Mouse (Mus musculus) adrenal gland, postnatal 25 days (tissue): ENCODE results near the gene Tmem51. TPM values are rescaled to one million over a fixed set of nuclear protein-coding genes. Genes with fewer than 3 reads are reported as not detected.
A peak's percentile ranks its signal among the peaks of the same experiment; 100 is the strongest.
"Not testable (repeated sequence)": the region's sequence is repeated elsewhere in the genome, so short reads cannot be mapped to it uniquely, and the experiment has no call there.

Experiments used
- DNase-seq: peaks from one replicate; pipeline ENCODE4 v3.0.0; 2021; ENCODE audit warnings: mixed read lengths
- total RNA-seq: library from RNA; stranded (reverse); gene quantifications from 2 replicates; pipeline ENCODE4 v1.2.3, GENCODE M21; 2021

The Tmem51 gene
- total RNA-seq, 1 experiment from 2014 or later = 5.2 TPM

DNA sequence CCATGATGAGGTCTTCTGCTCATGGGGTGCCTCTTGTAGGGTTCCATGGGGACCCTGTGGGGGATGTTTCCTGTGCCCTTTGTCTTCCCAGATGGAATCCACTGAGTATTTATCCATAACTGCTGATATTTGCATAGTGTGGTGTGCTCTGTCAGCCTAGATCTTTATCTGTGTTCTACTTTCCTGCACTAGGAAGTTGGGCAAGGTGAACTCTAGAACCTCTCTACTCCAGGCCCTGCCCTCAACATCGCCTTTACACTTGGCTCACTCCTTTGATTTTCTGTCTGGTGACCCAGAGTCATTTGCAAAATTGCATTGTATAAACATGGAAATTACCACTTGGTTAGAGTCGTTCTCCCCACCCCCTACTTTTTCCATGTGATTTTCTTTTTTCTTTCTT is 59.6 kb downstream of the Tmem51 start:
- no peak for DNase-seq

DNA sequence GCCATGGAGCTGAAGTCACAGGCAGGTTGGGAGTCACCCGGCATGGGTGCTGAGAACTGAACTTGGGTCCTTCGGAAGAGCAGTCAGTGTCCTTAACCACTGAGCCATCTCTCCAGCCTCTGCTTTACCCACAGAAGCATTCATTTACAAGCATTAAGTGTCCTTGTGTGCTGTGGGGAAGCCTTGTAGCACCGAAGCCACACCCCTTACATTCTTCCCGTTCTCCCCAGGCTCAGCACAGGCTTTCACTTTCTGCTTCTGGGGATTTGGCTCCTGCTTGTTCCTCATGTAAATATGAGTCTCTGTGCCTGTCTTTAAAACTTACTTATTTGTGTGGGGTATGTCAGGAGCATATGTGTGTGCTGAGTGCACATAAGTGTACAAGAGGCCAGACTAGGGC is 60.9 kb downstream of the Tmem51 start:
- no peak for DNase-seq

DNA sequence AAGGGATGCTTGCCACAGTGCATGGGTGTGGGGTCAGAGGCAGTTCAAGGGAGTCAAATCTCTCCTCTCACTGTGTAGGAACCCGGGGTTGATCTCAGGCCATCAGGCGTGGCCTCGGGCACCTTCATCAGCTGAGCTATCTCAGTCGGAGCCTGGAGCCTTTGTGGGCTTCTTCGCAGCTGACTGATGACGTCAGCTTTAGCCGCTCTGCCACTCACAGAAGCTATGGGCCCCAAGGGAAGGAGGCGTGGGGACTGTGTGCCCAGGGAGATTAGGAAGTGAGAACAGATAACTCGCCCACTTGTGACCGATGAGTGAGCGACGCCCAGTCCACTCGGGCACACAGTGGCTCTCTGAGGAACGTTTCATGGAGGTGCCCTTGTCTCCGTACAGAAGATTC is 66.4 kb downstream of the Tmem51 start:
- DNase-seq = no peak

DNA sequence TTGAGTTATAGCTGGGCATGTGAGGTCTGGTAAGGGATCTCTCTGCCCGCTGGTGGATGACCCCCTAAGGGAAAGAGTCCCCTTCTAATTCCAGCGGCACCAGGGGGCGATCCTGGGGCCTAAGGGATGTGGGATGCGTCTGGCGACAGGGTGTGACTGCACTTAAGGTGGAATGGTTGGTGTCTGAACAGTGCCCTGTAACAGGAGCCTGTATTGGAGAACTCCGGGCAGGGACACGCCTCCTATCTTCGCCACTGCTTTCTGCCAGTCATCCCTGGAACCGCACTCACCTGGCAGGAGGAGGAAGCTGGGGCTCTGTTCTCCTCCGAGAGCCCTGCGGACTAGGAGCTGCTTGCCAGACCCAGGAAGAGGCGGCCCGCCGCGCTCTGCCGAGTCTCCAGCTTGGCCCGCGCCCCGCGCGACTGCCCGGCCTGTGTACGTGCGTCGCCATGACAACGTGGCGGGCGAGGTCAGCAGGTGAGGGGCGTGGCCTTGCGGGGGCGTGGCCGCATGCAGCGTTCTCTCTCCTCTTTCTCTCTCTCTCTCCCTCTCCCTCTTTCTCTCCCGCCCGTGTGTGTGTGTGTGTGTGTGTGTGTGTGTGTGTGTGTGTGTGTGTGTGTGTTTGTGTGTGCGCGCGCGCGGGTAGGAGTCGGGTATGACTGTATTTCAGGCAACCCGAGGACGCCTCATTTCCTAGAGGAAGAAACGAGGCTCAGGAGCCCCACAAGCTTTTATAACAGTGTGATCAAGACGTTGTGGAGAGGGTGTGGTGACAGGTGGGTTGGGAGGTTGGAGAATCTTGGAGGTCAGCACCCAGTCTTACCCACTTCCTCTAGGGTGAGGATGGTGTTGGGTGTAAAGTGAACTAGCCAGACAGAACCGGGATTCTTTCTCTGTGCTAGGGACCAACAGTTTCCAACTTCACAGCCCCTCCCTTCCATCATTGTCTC is 69.2 kb downstream of the Tmem51 start, which contains the start of gene Fhad1:
TSS of gene Fhad1 (minus strand) at position 424 of the 950 bp plus-strand sequence.
- DNase-seq = peak; percentile 74

DNA sequence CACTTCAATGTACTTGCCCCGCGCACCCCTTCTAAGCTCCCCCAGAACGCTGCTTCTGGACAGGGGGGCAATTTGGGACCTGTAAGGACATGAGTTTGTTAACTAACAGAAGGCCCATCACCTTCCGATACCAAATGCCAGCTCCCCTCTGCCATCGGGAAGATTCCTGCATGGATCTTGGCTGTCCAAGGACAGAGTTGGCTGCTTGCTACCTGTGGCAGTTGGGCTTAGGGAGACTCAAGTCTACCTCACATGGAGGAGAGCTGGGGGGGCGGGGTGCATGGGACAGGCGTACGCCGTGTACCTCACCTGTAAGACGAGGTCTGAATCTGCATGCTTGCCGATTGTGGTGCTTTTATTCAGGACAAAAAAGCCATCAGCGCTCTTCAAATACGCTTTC is 72.9 kb downstream of the Tmem51 start:
- DNase-seq = no peak

DNA sequence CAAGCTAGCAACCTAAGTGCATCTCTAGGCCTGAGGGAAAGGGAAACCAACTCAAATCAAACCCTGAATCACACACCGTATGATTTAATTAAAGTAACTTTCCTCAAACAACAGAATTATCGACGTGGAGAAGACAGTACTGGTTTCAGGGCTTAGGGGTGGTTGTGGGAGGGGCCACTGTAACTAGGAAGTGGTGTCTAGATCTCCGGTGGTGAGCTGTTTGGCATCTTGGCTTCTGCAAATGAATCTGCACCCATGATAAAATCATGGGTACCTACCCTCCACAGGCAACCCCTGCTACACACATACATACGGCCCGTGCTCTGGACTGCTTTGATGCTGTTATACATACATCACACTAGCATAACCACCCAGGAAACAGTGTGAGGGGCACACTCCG is 73.7 kb downstream of the Tmem51 start:
- DNase-seq = no peak

DNA sequence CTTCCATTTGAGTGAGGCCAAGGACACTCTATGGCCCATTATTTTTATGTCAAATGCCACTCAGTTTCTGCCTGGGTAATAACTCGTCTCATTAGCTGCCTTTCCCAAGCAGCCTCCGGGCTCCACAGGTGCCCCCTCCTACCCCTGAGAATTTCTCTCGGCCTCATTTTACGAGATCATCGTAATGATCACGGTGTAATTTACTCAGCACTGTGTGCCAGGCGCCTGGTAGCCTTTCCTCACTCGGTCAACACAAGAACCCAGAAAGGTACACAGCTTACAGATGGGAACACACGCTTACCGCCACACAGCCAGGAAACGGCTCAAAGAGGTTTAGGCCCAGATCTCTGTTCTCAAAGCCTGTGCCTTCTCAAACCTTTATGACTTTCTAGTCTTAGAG is 75.9 kb downstream of the Tmem51 start:
- DNase-seq = no peak

DNA sequence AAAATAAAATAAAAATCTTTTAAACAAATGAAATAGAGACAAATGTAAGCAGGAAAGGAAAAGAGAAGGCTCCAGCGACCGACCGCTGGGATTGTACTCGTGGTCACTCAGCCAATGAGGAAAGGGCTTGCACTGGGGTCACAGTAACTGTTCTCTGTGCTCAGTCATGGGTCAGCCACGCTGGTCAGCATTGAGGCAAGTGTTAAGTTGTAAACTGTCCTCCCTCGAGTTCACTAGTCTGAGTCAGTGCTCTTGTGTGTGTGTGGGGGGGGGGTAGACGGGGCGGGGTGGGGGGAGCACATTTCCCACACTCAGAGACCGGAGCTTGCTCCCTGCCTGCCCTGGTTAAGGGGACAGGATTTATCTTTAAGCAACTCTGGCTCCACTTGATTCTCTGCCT is 83.5 kb downstream of the Tmem51 start:
- no peak for DNase-seq

DNA sequence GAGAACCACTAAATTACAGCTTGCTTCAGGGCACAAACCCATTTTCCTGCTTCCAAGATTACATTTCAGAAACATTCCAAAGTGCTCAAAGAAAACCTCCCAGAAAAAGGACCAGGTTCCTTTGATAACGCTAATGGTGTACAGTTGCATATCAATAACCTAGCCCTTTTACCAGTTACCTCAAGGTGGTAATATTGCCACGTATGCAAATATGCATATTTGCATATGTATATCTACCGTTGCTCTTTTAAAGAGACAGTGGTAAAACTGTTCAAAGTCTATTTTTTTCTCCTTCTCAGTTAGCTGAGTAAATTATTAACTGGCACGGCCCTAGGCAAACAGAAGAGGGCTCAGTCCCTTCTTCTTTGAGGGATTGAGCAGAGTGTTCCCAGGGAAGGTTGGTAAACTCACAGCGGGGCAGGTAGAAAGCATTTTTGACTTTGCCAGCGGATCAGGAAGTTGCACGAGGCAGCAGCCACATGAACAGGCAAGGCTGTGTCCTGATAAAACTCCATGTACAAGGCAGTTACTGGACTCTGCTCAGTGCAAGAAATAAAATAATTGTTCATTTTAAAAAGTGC is 84.5 kb downstream of the Tmem51 start:
- DNase-seq = no peak

DNA sequence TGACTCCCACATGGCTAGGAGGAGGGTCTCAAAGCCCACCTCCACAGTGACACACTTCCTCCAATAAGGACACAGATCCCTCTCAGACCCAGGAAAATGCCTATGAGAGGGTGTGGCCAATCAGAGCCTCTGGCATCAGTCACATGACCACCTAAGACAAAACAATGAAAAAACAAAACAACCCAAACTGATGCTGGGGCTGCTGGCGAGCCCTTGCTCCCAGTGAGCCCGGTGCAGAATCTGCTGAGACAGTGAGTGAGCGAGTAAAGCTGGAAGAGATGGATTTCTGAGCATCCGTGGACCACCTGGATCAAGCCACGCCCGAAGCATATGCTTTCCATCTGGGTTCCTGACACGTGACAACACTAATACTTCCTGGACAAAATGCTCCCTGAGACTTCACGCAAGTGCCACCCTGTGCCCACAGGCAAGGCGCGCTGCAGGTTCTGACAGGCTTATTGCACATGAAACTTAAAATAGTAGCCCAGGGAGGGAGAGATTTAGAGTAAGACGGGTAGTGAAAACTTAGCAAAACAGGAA is 85.8 kb downstream of the Tmem51 start:
- no peak for DNase-seq

DNA sequence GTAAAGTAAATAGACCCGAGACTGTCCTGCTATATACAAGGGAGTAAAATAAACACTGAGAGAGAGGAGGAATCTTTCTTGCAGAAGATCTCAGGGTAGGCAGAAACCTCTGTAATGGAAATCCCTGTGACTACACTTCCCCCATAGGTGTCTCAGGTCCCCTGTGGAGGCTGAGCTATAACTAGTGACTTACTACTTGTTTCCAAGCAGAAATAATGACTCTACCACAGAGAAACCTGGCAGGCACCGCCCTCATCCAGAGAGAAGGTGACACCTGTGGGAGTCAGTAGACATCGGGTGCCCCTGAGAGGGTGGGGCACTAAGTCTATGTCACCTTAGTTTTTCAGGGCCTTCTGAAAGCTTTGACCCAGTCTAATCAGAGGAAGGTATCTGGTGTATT is 87.2 kb downstream of the Tmem51 start:
- no peak for DNase-seq

DNA sequence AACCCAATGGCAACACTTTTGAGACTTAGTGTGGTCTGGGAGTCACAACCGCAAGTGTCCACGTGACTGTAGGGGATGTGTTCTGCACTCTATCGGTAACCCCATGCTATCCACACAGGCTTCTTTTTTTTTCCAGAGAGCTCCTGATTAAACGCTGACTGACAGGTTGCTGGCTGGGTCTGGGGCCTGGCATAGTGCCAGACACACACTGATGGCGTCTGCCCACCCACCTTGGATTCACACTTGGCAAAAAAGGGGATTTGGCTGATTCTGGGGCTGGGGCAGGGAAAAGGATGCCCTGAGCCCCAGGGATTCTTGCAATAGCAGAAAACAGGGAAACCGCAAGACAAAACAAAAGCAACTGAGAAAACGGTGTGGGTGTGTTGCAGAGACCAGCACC is 88.0 kb downstream of the Tmem51 start:
- DNase-seq = no peak

DNA sequence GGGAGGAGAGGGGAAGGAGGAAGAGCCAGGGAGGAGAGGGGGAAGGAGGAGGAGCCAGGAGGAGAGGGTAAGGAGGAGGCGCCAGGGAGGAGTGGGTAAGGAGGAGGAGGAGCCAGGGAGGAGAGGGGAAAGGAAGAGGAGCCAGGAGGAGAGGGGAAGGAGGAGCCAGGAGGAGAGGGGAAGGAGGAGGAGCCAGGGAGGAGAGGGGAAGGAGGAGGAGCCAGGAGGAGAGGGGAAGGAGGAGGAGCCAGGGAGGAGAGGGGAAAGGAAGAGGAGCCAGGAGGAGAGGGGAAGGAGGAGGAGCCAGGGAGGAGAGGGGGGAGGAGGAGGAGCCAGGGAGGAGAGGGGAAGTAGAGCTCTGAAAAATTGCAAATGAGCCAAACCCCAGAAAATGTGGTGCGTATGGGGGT is 90.0 kb downstream of the Tmem51 start:
- not testable (repeated sequence) for DNase-seq

DNA sequence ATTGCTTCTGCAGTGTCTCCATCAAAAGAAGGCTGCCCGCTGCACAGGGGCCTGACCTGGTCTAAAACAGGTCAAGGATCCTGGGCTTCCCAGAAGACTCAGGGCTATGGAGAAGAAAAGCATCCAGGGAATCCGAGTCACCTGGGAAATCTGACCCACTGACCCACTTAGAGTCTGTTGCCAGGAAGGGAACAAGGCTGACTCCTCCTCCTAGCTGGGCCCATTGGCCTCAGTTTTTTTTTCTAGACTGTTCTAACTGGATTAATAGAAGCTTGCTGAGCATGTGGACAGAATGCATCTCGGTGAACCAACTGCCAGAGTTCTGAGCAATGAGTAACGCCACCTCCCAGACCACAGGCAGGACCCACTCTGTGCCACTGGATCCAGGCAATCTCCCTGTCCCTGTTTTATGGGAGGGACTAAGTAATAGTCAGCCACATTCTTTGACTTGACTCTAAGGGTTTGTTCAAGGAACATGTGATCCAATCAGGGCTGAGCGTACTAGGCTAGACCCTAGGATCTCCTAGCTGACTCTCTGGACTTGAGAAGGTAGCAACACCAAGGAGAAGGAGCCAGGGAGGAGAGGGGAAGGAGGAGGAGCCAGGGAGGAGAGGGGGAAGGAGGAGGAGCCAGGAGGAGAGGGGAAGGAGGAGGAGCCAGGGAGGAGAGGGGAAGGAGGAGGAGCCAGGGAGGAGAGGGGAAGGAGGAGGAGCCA is 90.6 kb downstream of the Tmem51 start:
- DNase-seq = no peak

DNA sequence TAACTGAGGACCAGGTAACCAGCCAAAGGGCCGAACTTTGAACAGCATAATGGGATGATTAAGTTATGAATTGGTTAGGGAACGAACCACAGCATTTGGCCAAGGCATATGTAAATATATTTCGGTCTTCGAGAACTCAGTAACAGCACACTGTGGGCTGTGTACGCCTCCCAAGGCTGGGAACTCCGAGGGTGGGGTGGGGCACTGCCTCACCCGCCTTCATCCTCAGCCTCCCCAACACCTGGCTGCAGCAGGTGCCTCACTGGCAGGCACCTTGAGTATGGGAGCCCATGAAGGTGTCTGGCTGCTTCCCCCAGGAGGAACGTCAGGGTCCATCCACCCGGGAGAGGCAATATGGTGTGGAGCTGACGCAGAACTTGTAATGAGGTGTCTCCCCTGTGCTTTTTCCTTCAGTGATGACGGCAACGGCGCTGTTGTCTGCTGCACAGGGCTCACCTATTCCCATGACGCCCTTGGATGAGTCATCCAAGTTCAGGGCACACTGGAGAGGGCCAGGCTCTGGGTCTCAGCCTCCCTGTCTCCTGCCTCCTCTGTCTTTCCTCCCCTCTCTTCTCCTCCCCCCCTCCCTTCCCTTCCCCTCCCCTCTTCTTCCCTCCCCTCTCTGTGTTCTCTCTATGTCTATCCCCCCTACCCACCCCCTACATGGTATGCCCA is 91.4 kb downstream of the Tmem51 start:
- no peak for DNase-seq

DNA sequence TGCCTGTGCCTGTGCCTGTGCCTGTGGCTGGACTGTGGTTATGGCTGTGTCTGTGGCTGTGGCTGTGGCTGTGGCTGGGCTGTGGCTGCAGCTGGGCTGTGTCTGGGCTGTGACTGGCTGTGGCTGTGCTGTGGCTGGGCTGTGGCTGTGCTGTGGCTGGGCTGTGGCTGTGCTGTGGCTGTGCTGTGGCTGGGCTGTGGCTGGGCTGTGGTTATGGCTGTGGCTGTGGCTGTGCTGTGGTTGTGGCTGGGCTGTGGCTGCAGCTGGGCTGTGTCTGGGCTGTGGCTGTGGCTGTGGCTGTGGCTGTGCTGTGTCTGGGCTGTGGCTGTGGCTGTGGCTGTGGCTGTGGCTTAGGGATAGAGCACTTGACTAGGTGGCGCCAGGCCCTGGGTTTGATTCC is 95.9 kb downstream of the Tmem51 start:
- DNase-seq = no peak

DNA sequence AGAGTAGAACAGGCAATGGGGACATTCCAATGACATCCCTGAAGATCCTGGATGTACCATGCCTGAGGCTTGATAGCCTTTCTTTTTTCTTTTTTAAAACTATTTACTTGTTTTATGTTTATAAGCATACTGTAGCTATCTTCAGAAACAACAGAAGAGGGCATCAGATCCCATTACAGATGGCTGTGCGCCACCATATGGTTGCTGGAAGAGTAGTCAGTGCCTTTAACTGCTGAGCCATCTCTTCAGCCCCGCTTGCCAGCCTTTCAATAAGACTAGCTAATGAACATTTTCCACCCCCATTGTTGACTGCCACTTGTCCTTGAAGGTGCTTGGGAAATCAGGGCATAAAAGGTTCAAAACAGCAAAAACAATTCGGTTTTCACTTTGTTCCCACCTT is 100.4 kb downstream of the Tmem51 start:
- no peak for DNase-seq

DNA sequence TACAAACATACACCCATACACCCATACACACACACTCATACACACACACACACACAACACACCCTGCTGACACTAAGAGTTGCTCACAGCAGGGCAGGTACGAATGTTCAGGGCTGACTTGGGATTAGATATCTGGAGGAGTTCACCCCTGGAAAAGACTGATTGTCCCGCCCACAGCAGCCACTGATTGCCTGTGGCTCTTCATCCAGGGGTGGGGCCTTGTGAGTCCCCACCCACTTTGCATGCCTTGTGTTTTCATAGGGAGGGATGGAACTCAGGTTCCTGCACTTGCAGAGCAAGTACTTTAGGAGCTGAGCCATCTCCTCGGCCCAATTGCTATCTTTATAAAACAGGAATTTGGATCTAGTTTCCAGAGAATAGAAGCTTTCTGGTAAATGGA is 102.6 kb downstream of the Tmem51 start:
- no peak for DNase-seq
